Mouse (Mus musculus) ovary, adult 2 months (tissue): ENCODE data around the gene Tmem41b. TPM values are rescaled to one million over a fixed set of nuclear protein-coding genes. Genes with fewer than 3 reads are reported as not detected.

Experiments
- polyA plus RNA-seq: library from polyadenylated mRNA; depleted of rRNA; stranded (reverse); fragments of >200 nt; gene quantifications from 2 replicates; pipeline ENCODE4 v1.2.3, GENCODE M21; 2012; rRNA removed

Tmem41b gene
- 18.5 and 20.0 TPM in 2 replicates for polyA plus RNA-seq

DNA sequence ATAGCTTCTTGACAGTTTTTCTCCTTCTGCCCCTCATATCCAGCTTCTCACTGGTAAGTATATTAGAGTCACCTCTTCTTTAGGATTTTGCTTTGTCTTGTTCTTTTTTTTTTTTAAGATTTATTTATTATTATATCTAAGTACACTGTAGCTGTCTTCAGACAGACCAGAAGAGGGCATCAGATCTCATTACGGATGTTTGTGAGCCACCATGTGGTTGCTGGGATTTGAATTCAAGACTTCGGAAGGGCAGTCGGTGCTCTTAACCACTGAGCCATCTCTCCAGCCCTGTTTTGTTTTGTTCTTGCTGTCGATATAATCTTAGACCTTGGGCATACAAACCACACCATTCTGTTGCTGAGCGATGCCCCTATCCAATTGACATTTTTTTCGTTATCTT is at the start of gene Tmem41b:
Tmem41b (minus strand) TSS at position 155 of the 400 bp plus-strand sequence.

GRCm38 (mm10) chr7:110018117-110018630 is 31.4 kb upstream of the Tmem41b start, which contains the start of gene Ipo7:
TSS of gene Ipo7 (plus strand) at chr7:110018274.

GRCm38 (mm10) chr7:109959716-109960612 is 26.8 kb downstream of the Tmem41b start, which contains the start of gene Dennd5a:
TSS of gene Dennd5a (minus strand) at chr7:109960470.

Other genes with a start within 250 kb of the Tmem41b start
- gene Tmem9b, start 234.1 kb downstream of the Tmem41b start, polyA plus RNA-seq: 24.8 and 25.9 TPM in 2 replicates
- 0.05 and 0.63 TPM in 2 replicates for gene Nrip3, start 204.9 kb downstream of the Tmem41b start, polyA plus RNA-seq
- 2.0 TPM in 2 replicates for gene Scube2, start 121.2 kb downstream of the Tmem41b start, polyA plus RNA-seq
- 111 and 113 TPM in 2 replicates for gene Dennd5a, start 26.5 kb downstream of the Tmem41b start, polyA plus RNA-seq
- gene Ipo7, start 31.3 kb upstream of the Tmem41b start, polyA plus RNA-seq: 16.3 and 26.9 TPM in 2 replicates
- 16.8 and 21.8 TPM in 2 replicates for gene Zfp143, start 74.3 kb upstream of the Tmem41b start, polyA plus RNA-seq
- 11.1 and 18.3 TPM in 2 replicates for gene Wee1, start 135.1 kb upstream of the Tmem41b start, polyA plus RNA-seq
- 13.1 and 18.3 TPM in 2 replicates for gene Swap70, start 234.8 kb upstream of the Tmem41b start, polyA plus RNA-seq